Mouse (Mus musculus): ENCODE measurements around the gene Adamts4.

GRCm38 (mm10) chr1:171212854-171213253 is 37.4 kb upstream of the Adamts4 start:
- TF ChIP-seq POLR2A (IDR thresholded peaks at IDR 0.05; ENCODE audit: extremely low read depth, insufficient read depth, low read length) (no peak), CTCF (IDR thresholded peaks at IDR 0.05; ENCODE audit: extremely low read depth, insufficient read depth, low read length) (no peak)
